Mouse (Mus musculus) ES-Bruce4 (cell line): ENCODE data around the gene Zfp748. TPM values are rescaled to one million over a fixed set of nuclear protein-coding genes. Genes with fewer than 3 reads are reported as not detected.

Experiments
- H3K27ac ChIP-seq: 2 replicates; pipeline ENCODE4 v1.5.1; 2012; ENCODE audit warnings: low read length, inconsistent platforms; ENCODE audit not compliant: insufficient read depth
- H3K27me3 ChIP-seq: 2 replicates; pipeline ENCODE4 v1.6.1; 2012; ENCODE audit warnings: mild to moderate bottlenecking, low read length, inconsistent platforms; ENCODE audit not compliant: control insufficient read depth, poor library complexity, insufficient read depth, severe bottlenecking
- H3K36me3 ChIP-seq: 2 replicates; pipeline ENCODE4 v1.6.1; 2012; ENCODE audit warnings: inconsistent platforms, mild to moderate bottlenecking, low read length, moderate library complexity; ENCODE audit not compliant: control insufficient read depth, poor library complexity, insufficient read depth, severe bottlenecking
- H3K4me1 ChIP-seq: one replicate; pipeline ENCODE4 v1.8.1; 2011; ENCODE audit warnings: low read length; ENCODE audit not compliant: control insufficient read depth, insufficient read depth
- H3K4me3 ChIP-seq: 2 replicates; pipeline ENCODE4 v1.5.1; 2011; ENCODE audit warnings: low read depth, mild to moderate bottlenecking, low read length
- H3K9ac ChIP-seq: 2 replicates; pipeline ENCODE4 v1.6.1; 2012; ENCODE audit warnings: low read depth, mild to moderate bottlenecking, inconsistent platforms; ENCODE audit not compliant: poor library complexity, severe bottlenecking
- H3K9me3 ChIP-seq: replicated peaks from 2 replicates; pipeline ENCODE4 v1.6.1; 2012; ENCODE audit warnings: mild to moderate bottlenecking, low read length, inconsistent platforms; ENCODE audit not compliant: control insufficient read depth, poor library complexity, insufficient read depth, severe bottlenecking
- CTCF ChIP-seq: IDR thresholded peaks from one replicate; pipeline ENCODE4 v1.8.1; 2011; ENCODE audit warnings: low read depth, low read length
- EP300 ChIP-seq: IDR thresholded peaks from 2 replicates; pipeline ENCODE4 v1.6.1; 2011; ENCODE audit warnings: low read depth, low read length; ENCODE audit not compliant: insufficient read depth
- POLR2A ChIP-seq: IDR thresholded peaks from one replicate; pipeline ENCODE4 v1.8.1; 2011; ENCODE audit warnings: low read length; ENCODE audit not compliant: insufficient read depth
- polyA plus RNA-seq: library from polyadenylated mRNA; stranded (reverse); fragments of >200 nt; gene quantifications from 2 replicates; pipeline ENCODE4 v1.2.4, GENCODE M21; 2011; ENCODE audit warnings: low read depth; ENCODE audit not compliant: missing spikeins, insufficient read depth, insufficient read length

Zfp748 gene
- polyA plus RNA-seq, 1 experiment = 9.9 TPM

GRCm38 (mm10) chr13:67525753-67526410, 27.7 kb downstream of the Zfp748 start, which contains the start of the genes Gm26965 and Zfp87:
Gene Gm26965, minus strand, starts transcription at chr13:67526151.
Gene Zfp87, minus strand, starts transcription at chr13:67526177.
- H3K4me1 ChIP-seq = no peaks in the 10 kb centered on the region
- H3K4me3 ChIP-seq = peak within 1 kb of the TSS; percentile 71
- no peaks in the 10 kb centered on the region for H3K9me3 ChIP-seq
- H3K27me3 ChIP-seq = no peaks in the 10 kb centered on the region
- peak within 1 kb of the TSS; percentile 0 for H3K9ac ChIP-seq
- H3K27ac ChIP-seq = 0 out of 2 replicates have a peak within 1 kb of the TSS, but pooled peaks have one; percentile 1
- TF ChIP-seq CTCF = no peak
- TF ChIP-seq EP300 = 0 out of 2 replicates have a peak, but pooled peaks have one; percentile 37
- peak; percentile 80 for TF ChIP-seq POLR2A
- H3K36me3 ChIP-seq = no peaks in the 10 kb centered on the region; the same call in 1 of the 2 replicates

GRCm38 (mm10) chr13:67500908-67501307, 52.7 kb downstream of the Zfp748 start:
- Histone ChIP-seq H3K4me3 (no peak overlapping the region), H3K27me3 (no peaks in the 10 kb centered on the region), H3K9me3 (no peaks in the 10 kb centered on the region), H3K36me3 (no peaks in the 10 kb centered on the region), H3K4me1 (no peaks in the 10 kb centered on the region), H3K27ac (no peak overlapping the region), H3K9ac (no peak overlapping the region)
- TF ChIP-seq EP300 = no peak
- no peak for TF ChIP-seq CTCF
- TF ChIP-seq POLR2A = no peak

- Histone ChIP-seq H3K9me3 (no peaks in the 10 kb centered on the region), H3K27ac (no peak within 1 kb of the TSS; the same call in 1 of the 2 replicates)
- TF ChIP-seq POLR2A = no peak
- no peak for TF ChIP-seq CTCF
- no peak for TF ChIP-seq EP300
Observed at GRCm38 (mm10) chr13:67500084-67500719, 53.4 kb downstream of the Zfp748 start, which contains the start of gene Zfp58. Gene Zfp58, minus strand, starts transcription at chr13:67500555.

GRCm38 (mm10) chr13:67495631-67496030, 58.0 kb downstream of the Zfp748 start:
- Histone ChIP-seq H3K4me3 (no peak overlapping the region), H3K36me3 (peaks cover 14% of the 10 kb centered on the region)
- TF ChIP-seq POLR2A (no peak), CTCF (no peak), EP300 (no peak)

More at GRCm38 (mm10) chr13:67500084-67500719, 53.4 kb downstream of the Zfp748 start, which contains the start of gene Zfp58:
- Histone ChIP-seq H3K27me3 (no peaks in the 10 kb centered on the region), H3K4me1 (no peaks in the 10 kb centered on the region), H3K4me3 (peak within 1 kb of the TSS; percentile 95), H3K36me3 (no peaks in the 10 kb centered on the region), H3K9ac (peak within 1 kb of the TSS; percentile 34)

More at GRCm38 (mm10) chr13:67495631-67496030, 58.0 kb downstream of the Zfp748 start:
- Histone ChIP-seq H3K9me3 (peaks cover 3% of the 10 kb centered on the region; the same call in 1 of the 2 replicates), H3K27ac (peak overlapping the region; percentile 33; the same call in 1 of the 2 replicates), H3K4me1 (no peaks in the 10 kb centered on the region), H3K9ac (no peak overlapping the region), H3K27me3 (no peaks in the 10 kb centered on the region)

Other genes starting within 250 kb of the Zfp748 start
- 0.72 TPM in 1 of 2 replicates, not detected in the other for gene Zfp457, start 247.3 kb downstream of the Zfp748 start, polyA plus RNA-seq
- gene Zfp595, start 221.3 kb downstream of the Zfp748 start, polyA plus RNA-seq = 6.6 and 7.5 TPM in 2 replicates
- gene Gm28044, start 193.3 kb downstream of the Zfp748 start, polyA plus RNA-seq = 2.5 and 4.6 TPM in 2 replicates
- gene Zfp953, start 193.2 kb downstream of the Zfp748 start, polyA plus RNA-seq = 3.8 and 4.5 TPM in 2 replicates
- 0.99 TPM in 1 of 2 replicates, not detected in the other for gene Gm28041, start 178.1 kb downstream of the Zfp748 start, polyA plus RNA-seq
- gene Zfp456, start 178.0 kb downstream of the Zfp748 start, polyA plus RNA-seq = 3.7 and 4.0 TPM in 2 replicates
- gene Zfp429, start 154.0 kb downstream of the Zfp748 start, polyA plus RNA-seq = 10.5 and 10.9 TPM in 2 replicates
- gene Zfp459, start 132.4 kb downstream of the Zfp748 start, polyA plus RNA-seq = 24.0 and 25.7 TPM in 2 replicates
- 26.9 and 28.9 TPM in 2 replicates for gene Zfp874a, start 102.2 kb downstream of the Zfp748 start, polyA plus RNA-seq
- 10.1 and 19.3 TPM in 2 replicates for gene Zfp874b, start 69.6 kb downstream of the Zfp748 start, polyA plus RNA-seq
- gene Zfp58, start 53.3 kb downstream of the Zfp748 start, polyA plus RNA-seq = 10.3 and 10.7 TPM in 2 replicates
- not detected in 2 replicates for gene Gm26965, start 27.7 kb downstream of the Zfp748 start, polyA plus RNA-seq
- 15.0 and 15.5 TPM in 2 replicates for gene Zfp87, start 27.7 kb downstream of the Zfp748 start, polyA plus RNA-seq
- 10.6 and 11.9 TPM in 2 replicates for gene Zfp729b, start 55.9 kb upstream of the Zfp748 start, polyA plus RNA-seq
- gene Gm49345, start 83.9 kb upstream of the Zfp748 start, polyA plus RNA-seq = 13.8 and 15.6 TPM in 2 replicates
- gene Zfp729a, start 84.0 kb upstream of the Zfp748 start, polyA plus RNA-seq = 10.8 and 11.1 TPM in 2 replicates
- gene Zfp738, start 133.2 kb upstream of the Zfp748 start, polyA plus RNA-seq = 19.1 and 21.6 TPM in 2 replicates
- 12.1 and 12.6 TPM in 2 replicates for gene Zfp65, start 175.3 kb upstream of the Zfp748 start, polyA plus RNA-seq
- gene Zfp85, start 201.4 kb upstream of the Zfp748 start, polyA plus RNA-seq = 4.4 and 5.5 TPM in 2 replicates
- 15.5 and 16.6 TPM in 2 replicates for gene Zfp493, start 225.9 kb upstream of the Zfp748 start, polyA plus RNA-seq